Mouse (Mus musculus) erythroblast, embryonic 14.5 days (primary cell): ENCODE data around the gene Mad2l2. TPM values are rescaled to one million over a fixed set of nuclear protein-coding genes. Genes with fewer than 3 reads are reported as not detected.

ENCODE experiments used
- H3K27me3 ChIP-seq: 2 replicates; pipeline ENCODE4 v1.6.1; 2012; ENCODE audit warnings: inconsistent platforms; ENCODE audit not compliant: control insufficient read depth
- H3K36me3 ChIP-seq: 2 replicates; pipeline ENCODE4 v1.6.1; 2012; ENCODE audit warnings: mild to moderate bottlenecking, inconsistent platforms; ENCODE audit not compliant: control insufficient read depth
- H3K4me1 ChIP-seq: 2 replicates; pipeline ENCODE4 v1.6.1; 2012; ENCODE audit warnings: inconsistent platforms; ENCODE audit not compliant: control insufficient read depth
- H3K4me3 ChIP-seq: replicated peaks from 2 replicates; pipeline ENCODE3; 2012; ENCODE audit warnings: moderate library complexity, mild to moderate bottlenecking, inconsistent platforms
- H3K9me3 ChIP-seq: 2 replicates; pipeline ENCODE4 v1.6.1; 2012; ENCODE audit warnings: low read length, inconsistent platforms, mixed read lengths; ENCODE audit not compliant: control insufficient read depth
- GATA1 ChIP-seq: IDR thresholded peaks from 2 replicates; pipeline ENCODE4 v1.6.1; 2012; ENCODE audit warnings: low read length, inconsistent platforms, mixed read lengths
- TAL1 ChIP-seq: IDR thresholded peaks from 3 replicates; pipeline ENCODE4 v1.6.1; 2012; ENCODE audit warnings: low read length, inconsistent platforms, mixed read lengths
- polyA plus RNA-seq: library from polyadenylated mRNA; stranded (reverse); fragments of >175 nt; gene quantifications from 2 replicates; pipeline ENCODE4 v1.2.3, GENCODE M21; 2012

The Mad2l2 gene
- polyA plus RNA-seq, 1 experiment, result 3.8 TPM

GRCm38 (mm10) chr4:148131497-148132081 lies 1.4 kb downstream of the Mad2l2 start:
- no peak for TF ChIP-seq TAL1
- no peak for TF ChIP-seq GATA1
- Histone ChIP-seq H3K36me3 (no peaks in the 10 kb centered on the region), H3K9me3 (no peaks in the 10 kb centered on the region), H3K4me3 (no peak overlapping the region), H3K27me3 (peaks cover 65% of the 10 kb centered on the region), H3K4me1 (peaks cover 3% of the 10 kb centered on the region)

GRCm38 (mm10) chr4:148134988-148135387 lies 4.8 kb downstream of the Mad2l2 start:
- peaks cover 65% of the 10 kb centered on the region for H3K27me3 ChIP-seq
- H3K4me3 ChIP-seq, result no peak overlapping the region
- TF ChIP-seq GATA1 (no peak), TAL1 (no peak)
- peaks cover 13% of the 10 kb centered on the region for H3K4me1 ChIP-seq
- no peaks in the 10 kb centered on the region for H3K9me3 ChIP-seq
- H3K36me3 ChIP-seq, result no peaks in the 10 kb centered on the region

DNA sequence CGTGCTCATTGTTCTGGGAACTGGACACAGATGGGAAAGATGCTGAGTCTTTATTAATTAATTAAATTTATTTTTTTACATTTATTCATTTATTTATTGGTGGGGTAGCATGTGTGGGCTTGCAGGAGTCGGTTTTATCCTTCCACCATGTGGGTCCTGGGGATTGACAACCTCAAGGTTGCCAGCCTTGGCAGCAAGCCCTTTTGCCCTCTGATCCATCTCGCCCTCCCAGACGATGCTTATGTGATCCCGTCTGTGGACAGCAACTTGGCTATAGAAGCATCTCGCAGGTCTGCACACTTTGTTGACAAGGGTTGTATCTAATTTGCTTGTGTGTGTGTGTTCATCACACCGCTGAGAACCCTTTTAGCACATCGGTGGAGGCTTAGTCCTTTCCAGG lies 7.3 kb downstream of the Mad2l2 start:
- no peak for TF ChIP-seq GATA1
- no peak for TF ChIP-seq TAL1
- H3K4me3 ChIP-seq, result no peak overlapping the region
- peaks cover 40% of the 10 kb centered on the region for H3K27me3 ChIP-seq

DNA sequence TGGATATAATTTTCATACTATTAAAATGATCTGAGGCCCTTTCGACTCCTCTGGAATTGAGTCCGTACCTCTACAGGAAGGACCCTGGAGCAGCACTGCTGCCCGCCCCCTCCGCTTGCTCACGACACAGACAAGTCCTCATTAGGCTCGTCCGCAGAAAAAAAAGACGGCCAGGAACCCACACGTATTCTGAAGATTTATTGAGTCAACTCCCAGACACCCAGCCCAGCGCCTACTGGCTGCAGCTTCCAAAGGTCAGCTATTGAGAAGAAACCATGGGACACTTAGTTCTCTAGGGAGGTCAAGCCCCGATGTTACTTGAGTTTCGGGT lies 9.5 kb downstream of the Mad2l2 start:
- TF ChIP-seq TAL1 (no peak), GATA1 (no peak)
- H3K27me3 ChIP-seq, result peaks cover 32% of the 10 kb centered on the region
- peak overlapping the region; percentile 73 for H3K4me3 ChIP-seq
- H3K4me1 ChIP-seq, result peaks cover 24% of the 10 kb centered on the region
- H3K9me3 ChIP-seq, result no peaks in the 10 kb centered on the region
- H3K36me3 ChIP-seq, result peaks cover 15% of the 10 kb centered on the region

More for the DNA sequence above, 7.3 kb downstream of the Mad2l2 start:
- H3K4me1 ChIP-seq, result peaks cover 19% of the 10 kb centered on the region
- H3K36me3 ChIP-seq, result no peaks in the 10 kb centered on the region
- no peaks in the 10 kb centered on the region for H3K9me3 ChIP-seq

GRCm38 (mm10) chr4:148140098-148141011 lies 10.2 kb downstream of the Mad2l2 start:
- TF ChIP-seq TAL1 (no peak), GATA1 (no peak)
- Histone ChIP-seq H3K27me3 (peaks cover 28% of the 10 kb centered on the region), H3K4me3 (peak overlapping the region; percentile 73), H3K36me3 (peaks cover 21% of the 10 kb centered on the region), H3K9me3 (no peaks in the 10 kb centered on the region), H3K4me1 (peaks cover 24% of the 10 kb centered on the region)

DNA sequence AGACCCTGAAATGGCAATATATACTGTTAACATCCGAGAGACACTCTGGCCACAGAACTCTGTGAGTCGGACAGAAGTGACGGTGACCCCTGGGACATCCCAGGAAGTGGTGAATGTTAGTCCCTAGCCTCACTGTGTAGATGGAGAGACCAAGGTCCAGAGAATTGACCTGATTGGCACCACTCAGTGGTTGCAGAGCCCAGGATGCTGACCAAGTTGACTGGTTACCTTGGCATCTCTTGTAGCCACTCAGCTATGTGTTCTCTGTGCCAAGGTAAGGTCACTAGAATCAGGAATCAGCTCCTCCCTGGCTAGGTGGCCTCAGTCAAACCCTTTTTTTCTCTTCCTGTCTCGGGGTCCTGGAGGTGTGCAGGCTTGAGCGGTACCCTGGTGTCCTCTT lies 13.5 kb downstream of the Mad2l2 start:
- no peak for TF ChIP-seq GATA1
- no peak for TF ChIP-seq TAL1
- H3K9me3 ChIP-seq, result no peaks in the 10 kb centered on the region
- peaks cover 53% of the 10 kb centered on the region for H3K36me3 ChIP-seq
- peaks cover 36% of the 10 kb centered on the region for H3K4me1 ChIP-seq
- H3K27me3 ChIP-seq, result peaks cover 8% of the 10 kb centered on the region
- H3K4me3 ChIP-seq, result no peak overlapping the region

DNA sequence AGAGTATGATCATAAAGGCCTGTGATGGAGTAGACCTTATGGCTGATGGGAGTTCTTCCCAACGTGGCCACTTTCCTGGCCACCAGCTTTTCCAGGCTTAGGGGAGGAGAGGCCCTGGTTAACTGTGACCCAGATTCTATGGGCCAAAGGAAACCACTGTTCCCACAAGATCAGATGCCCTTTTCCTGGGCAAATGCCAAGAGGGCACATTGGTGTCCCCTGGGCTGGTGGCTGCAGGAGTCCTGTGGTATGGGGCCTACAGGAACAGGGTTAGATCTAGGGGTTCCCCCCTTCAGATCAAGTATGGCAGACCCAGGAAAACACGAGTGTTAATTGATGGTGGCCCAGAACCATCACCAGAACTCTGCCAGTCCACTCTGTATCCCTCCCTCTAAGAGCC lies 17.5 kb downstream of the Mad2l2 start:
- Histone ChIP-seq H3K9me3 (no peaks in the 10 kb centered on the region), H3K36me3 (peaks cover 62% of the 10 kb centered on the region), H3K4me1 (peaks cover 53% of the 10 kb centered on the region), H3K27me3 (no peaks in the 10 kb centered on the region), H3K4me3 (no peak overlapping the region)
- TF ChIP-seq TAL1 (no peak), GATA1 (no peak)

- peaks cover 52% of the 10 kb centered on the region for H3K4me1 ChIP-seq
- no peak overlapping the region for H3K4me3 ChIP-seq
- H3K9me3 ChIP-seq, result no peaks in the 10 kb centered on the region
- no peaks in the 10 kb centered on the region for H3K27me3 ChIP-seq
- H3K36me3 ChIP-seq, result peaks cover 49% of the 10 kb centered on the region
- no peak for TF ChIP-seq TAL1
- TF ChIP-seq GATA1, result no peak
Measured at GRCm38 (mm10) chr4:148149540-148149939, 19.4 kb downstream of the Mad2l2 start.

DNA sequence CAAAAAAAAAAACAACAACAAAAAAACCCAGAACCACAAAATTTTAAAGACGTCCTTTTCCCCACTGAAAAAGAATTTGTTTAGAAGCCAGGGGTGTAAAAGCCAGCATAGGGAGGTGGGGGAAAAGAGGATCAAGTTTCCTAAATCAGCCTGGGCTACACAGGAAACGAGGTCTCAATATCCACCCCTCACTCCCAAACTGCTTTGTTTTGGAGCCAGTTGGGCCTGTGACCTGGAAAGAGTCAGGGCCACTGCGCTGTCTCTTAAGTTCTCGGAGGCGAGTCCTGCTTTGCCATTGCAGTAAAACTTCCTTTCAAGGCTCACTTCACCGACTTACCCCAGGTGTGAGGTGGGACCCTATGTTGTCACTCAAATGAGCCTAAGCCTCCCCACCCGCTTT lies 20.1 kb downstream of the Mad2l2 start:
- no peaks in the 10 kb centered on the region for H3K27me3 ChIP-seq
- H3K36me3 ChIP-seq, result peaks cover 42% of the 10 kb centered on the region
- peaks cover 52% of the 10 kb centered on the region for H3K4me1 ChIP-seq
- H3K9me3 ChIP-seq, result no peaks in the 10 kb centered on the region
- H3K4me3 ChIP-seq, result peak overlapping the region; percentile 38
- TF ChIP-seq GATA1 (no peak), TAL1 (no peak)

- 0 out of 2 replicates have a peak, but pooled peaks cover under 1% of the 10 kb centered on the region for H3K27me3 ChIP-seq
- H3K4me1 ChIP-seq, result peaks cover 52% of the 10 kb centered on the region
- peak overlapping the region; percentile 81 for H3K4me3 ChIP-seq
- TF ChIP-seq GATA1 (no peak), TAL1 (no peak)
- H3K36me3 ChIP-seq, result peaks cover 35% of the 10 kb centered on the region
- no peaks in the 10 kb centered on the region for H3K9me3 ChIP-seq
Measured at GRCm38 (mm10) chr4:148150953-148151266, 20.7 kb downstream of the Mad2l2 start.
